Mouse (Mus musculus): ENCODE results near the gene Pced1a. TPM values are rescaled to one million over a fixed set of nuclear protein-coding genes. Genes with fewer than 3 reads are reported as not detected.

Pced1a gene
- polyA plus RNA-seq, 1 experiment from 2014 or later, result 12.3 TPM

DNA sequence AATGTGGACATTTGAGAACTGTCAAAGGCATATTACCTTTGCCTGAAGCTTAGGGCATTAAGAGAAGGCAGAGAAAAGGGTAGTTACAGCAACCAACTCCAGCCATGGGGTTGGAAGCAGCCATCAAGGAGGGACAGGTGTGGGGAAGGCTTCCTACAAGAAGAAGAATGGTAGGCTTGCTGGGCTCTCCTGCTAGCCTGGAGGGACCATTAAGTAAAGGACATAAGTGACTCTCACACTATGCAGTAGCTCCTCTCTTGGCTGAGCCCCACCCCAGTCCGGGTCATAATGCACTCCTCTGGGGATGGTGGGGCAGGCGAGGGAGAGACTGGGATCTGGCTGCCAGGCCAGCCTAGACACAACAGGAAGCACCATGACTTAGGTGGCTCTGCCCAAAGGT lies 18.3 kb downstream of the Pced1a start, which contains the start of gene Tmem239:
TSS of gene Tmem239 (plus strand) at position 301 of the 400 bp plus-strand sequence.
- Histone ChIP-seq H3K36me3 (ENCODE audit: control insufficient read depth, insufficient read depth, low read length) (no peaks in the 10 kb centered on the region), H3K4me3 (ENCODE audit: low read depth, low read length) (no peak within 1 kb of the TSS), H3K27me3 (replicated peaks; ENCODE audit: control insufficient read depth, insufficient read depth, low read length) (no peaks in the 10 kb centered on the region), H3K9me3 (ENCODE audit: control insufficient read depth, low read length) (no peaks in the 10 kb centered on the region), H3K4me1 (ENCODE audit: control insufficient read depth, insufficient read depth, low read length) (peaks cover 12% of the 10 kb centered on the region), H3K9ac (ENCODE audit: low read depth, low read length) (no peak within 1 kb of the TSS), H3K27ac (replicated peaks; ENCODE audit: low read depth, low read length) (no peak within 1 kb of the TSS), H3K4me2 (ENCODE audit: low read depth, low read length) (no peak within 1 kb of the TSS)
- 64% methylated on average over 1 of the region's 2 CpGs for WGBS
- ATAC-seq (ENCODE audit: low read depth) (no peak), DNase-seq (ENCODE audit: low spot score) (no peak)

DNA sequence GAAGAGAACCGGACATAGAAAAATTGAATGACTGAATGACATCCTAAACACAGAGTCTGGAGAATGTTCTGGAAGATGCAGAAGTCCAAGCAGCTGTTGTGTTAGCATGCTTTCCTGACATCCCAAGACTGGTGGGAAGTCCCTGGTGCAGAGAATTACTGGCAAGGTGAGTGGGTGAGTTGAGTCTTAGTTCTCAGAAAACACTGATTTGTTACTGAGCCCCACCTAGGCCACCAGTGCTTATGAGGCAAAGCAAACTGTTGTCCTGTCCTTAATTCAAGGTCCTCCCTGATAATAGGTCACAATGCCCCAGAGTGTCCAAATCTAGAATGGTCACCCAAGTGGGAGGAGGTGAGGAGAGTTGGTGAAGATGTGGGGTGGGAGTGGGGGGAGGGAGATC lies 19.6 kb downstream of the Pced1a start, which contains the start of the genes Gm28372 and 1700020A23Rik:
TSS of gene Gm28372 (plus strand) at position 301 of the 400 bp plus-strand sequence.
TSS of gene 1700020A23Rik (plus strand) at position 321 of the 400 bp plus-strand sequence.
- ATAC-seq (ENCODE audit: low read depth) (no peak), DNase-seq (ENCODE audit: low spot score) (no peak)
- Histone ChIP-seq H3K27me3 (replicated peaks; ENCODE audit: control insufficient read depth, insufficient read depth, low read length) (no peaks in the 10 kb centered on the region), H3K36me3 (ENCODE audit: control insufficient read depth, insufficient read depth, low read length) (no peaks in the 10 kb centered on the region), H3K4me1 (ENCODE audit: control insufficient read depth, insufficient read depth, low read length) (peaks cover 12% of the 10 kb centered on the region), H3K4me3 (ENCODE audit: low read depth, low read length) (no peak within 1 kb of the TSS), H3K9me3 (ENCODE audit: control insufficient read depth, low read length) (no peaks in the 10 kb centered on the region), H3K27ac (replicated peaks; ENCODE audit: low read depth, low read length) (no peak within 1 kb of the TSS), H3K9ac (ENCODE audit: low read depth, low read length) (no peak within 1 kb of the TSS), H3K4me2 (ENCODE audit: low read depth, low read length) (no peak within 1 kb of the TSS)
- 79% methylated on average over 1 of the region's 1 CpGs for WGBS

DNA sequence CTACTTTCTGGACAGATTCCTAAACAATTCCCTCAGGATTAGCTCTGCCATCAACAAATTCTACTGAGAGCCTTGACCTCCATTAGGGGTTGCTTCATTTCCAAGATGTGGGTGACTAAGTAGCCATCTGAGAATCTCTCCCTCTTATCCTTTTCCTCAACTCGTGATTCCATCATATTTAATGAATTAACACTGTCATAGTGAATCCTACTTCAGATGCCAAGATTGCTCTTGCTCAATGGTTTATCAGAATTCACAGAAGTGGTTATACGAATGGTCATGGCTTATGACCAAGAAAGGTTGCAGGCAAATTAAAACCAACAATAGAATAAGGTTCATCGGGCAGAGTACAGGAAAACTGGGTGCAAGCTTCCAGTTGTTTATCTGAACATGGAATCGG lies 22.6 kb downstream of the Pced1a start:
- H3K4me2 ChIP-seq (ENCODE audit: low read depth, low read length), result no peak overlapping the region
- no peak overlapping the region for H3K27ac ChIP-seq (replicated peaks; ENCODE audit: low read depth, low read length)
- H3K36me3 ChIP-seq (ENCODE audit: control insufficient read depth, insufficient read depth, low read length), result no peaks in the 10 kb centered on the region
- H3K4me3 ChIP-seq (ENCODE audit: low read depth, low read length), result no peak overlapping the region
- ATAC-seq (ENCODE audit: low read depth) (no peak), DNase-seq (ENCODE audit: low spot score) (no peak)
- H3K4me1 ChIP-seq (ENCODE audit: control insufficient read depth, insufficient read depth, low read length), result peaks cover 6% of the 10 kb centered on the region
- no peaks in the 10 kb centered on the region for H3K27me3 ChIP-seq (replicated peaks; ENCODE audit: control insufficient read depth, insufficient read depth, low read length)
- no peaks in the 10 kb centered on the region for H3K9me3 ChIP-seq (ENCODE audit: control insufficient read depth, low read length)
- no peak overlapping the region for H3K9ac ChIP-seq (ENCODE audit: low read depth, low read length)
- WGBS, result 81% methylated on average over 4 of the region's 4 CpGs

DNA sequence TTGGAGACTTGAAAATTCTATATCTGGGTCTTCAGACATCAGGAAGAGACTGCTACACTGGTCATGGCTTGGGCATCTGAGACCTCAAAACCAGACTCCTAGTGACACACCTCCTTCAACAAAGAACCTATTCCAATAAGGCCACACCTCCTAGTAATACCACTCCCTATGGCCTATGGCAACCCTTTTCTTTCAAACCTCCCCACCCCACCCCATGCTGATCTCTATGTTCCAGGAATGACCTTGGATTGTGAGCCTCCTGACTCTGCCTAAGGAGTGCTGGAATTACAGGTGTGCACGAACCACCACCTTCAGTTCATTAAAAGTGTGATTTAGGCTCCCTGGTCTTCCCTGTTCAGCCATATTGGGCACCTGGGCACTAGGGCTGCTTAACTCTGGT lies 24.5 kb downstream of the Pced1a start:
- ATAC-seq (ENCODE audit: low read depth) (no peak), DNase-seq (ENCODE audit: low spot score) (no peak)
- Histone ChIP-seq H3K27me3 (replicated peaks; ENCODE audit: control insufficient read depth, insufficient read depth, low read length) (no peaks in the 10 kb centered on the region), H3K27ac (replicated peaks; ENCODE audit: low read depth, low read length) (no peak overlapping the region), H3K4me1 (ENCODE audit: control insufficient read depth, insufficient read depth, low read length) (peaks cover 6% of the 10 kb centered on the region), H3K4me3 (ENCODE audit: low read depth, low read length) (no peak overlapping the region), H3K9me3 (ENCODE audit: control insufficient read depth, low read length) (no peaks in the 10 kb centered on the region), H3K36me3 (ENCODE audit: control insufficient read depth, insufficient read depth, low read length) (0 out of 2 replicates have a peak, but pooled peaks cover 6% of the 10 kb centered on the region), H3K9ac (ENCODE audit: low read depth, low read length) (no peak overlapping the region), H3K4me2 (ENCODE audit: low read depth, low read length) (no peak overlapping the region)
- 82% methylated on average over 1 of the region's 1 CpGs for WGBS

GRCm38 (mm10) chr2:130398091-130398490 lies 26.4 kb downstream of the Pced1a start:
- H3K9me3 ChIP-seq (ENCODE audit: control insufficient read depth, low read length), result no peaks in the 10 kb centered on the region
- peaks cover 24% of the 10 kb centered on the region for H3K36me3 ChIP-seq (ENCODE audit: control insufficient read depth, insufficient read depth, low read length)
- peak overlapping the region; percentile 58 for H3K4me3 ChIP-seq (ENCODE audit: low read depth, low read length)
- peaks cover 6% of the 10 kb centered on the region for H3K4me1 ChIP-seq (ENCODE audit: control insufficient read depth, insufficient read depth, low read length)
- peak overlapping the region; percentile 78 for H3K9ac ChIP-seq (ENCODE audit: low read depth, low read length)
- H3K4me2 ChIP-seq (ENCODE audit: low read depth, low read length), result peak overlapping the region; percentile 82
- peak overlapping the region; percentile 76 for H3K27ac ChIP-seq (replicated peaks; ENCODE audit: low read depth, low read length)
- no peaks in the 10 kb centered on the region for H3K27me3 ChIP-seq (replicated peaks; ENCODE audit: control insufficient read depth, insufficient read depth, low read length)
- ATAC-seq (ENCODE audit: low read depth) (no peak), DNase-seq (ENCODE audit: low spot score) (peak; percentile 34)
- 18% methylated on average over 11 of the region's 14 CpGs for WGBS

DNA sequence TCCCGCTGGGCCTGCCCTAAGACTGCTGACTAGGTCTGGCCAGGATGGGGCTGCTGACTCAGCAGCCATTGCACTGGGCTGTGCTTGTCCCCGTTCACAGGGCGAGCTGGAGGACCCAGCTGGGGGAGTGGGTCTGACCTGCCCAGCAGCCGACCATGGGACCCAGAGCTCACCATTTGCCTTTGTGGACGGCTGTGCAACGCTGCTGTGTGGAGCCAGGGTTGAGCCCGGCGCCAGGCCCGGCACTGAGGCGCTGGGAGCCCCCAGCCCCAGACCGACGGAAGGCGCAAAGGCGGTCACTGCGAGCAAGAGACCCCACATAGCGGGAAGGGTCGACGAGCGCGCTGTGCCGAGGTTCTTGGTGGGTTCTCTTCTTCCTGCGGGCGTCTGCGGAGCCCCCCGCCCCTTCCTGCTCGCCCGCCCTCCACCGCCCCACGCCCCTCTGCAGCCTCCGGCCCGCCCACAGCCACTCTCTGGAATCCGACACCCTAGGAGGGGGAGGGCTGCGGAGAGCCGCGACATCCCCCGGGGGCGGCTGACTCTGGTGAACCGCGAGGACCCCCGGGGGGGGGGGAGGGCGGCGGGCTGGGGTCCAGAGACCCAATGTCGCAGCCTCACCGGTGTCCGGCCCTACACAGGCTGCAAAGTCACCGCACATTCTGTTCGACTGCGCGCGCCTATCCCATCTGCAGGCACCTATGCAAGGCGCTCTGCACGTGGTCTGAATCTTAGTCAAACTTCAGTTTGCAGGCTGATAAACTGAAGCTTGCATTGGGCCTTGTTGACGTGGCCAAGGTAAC lies 27.1 kb downstream of the Pced1a start, which contains the start of gene Cpxm1:
TSS of gene Cpxm1 (minus strand) at position 389 of the 800 bp plus-strand sequence.
- DNase-seq (ENCODE audit: low spot score), result peak; percentile 82
- Histone ChIP-seq H3K9me3 (ENCODE audit: control insufficient read depth, low read length) (no peaks in the 10 kb centered on the region), H3K4me3 (ENCODE audit: low read depth, low read length) (peak within 1 kb of the TSS; percentile 58), H3K36me3 (ENCODE audit: control insufficient read depth, insufficient read depth, low read length) (peaks cover 30% of the 10 kb centered on the region), H3K4me1 (ENCODE audit: control insufficient read depth, insufficient read depth, low read length) (peaks cover 6% of the 10 kb centered on the region), H3K27me3 (replicated peaks; ENCODE audit: control insufficient read depth, insufficient read depth, low read length) (no peaks in the 10 kb centered on the region), H3K9ac (ENCODE audit: low read depth, low read length) (peak within 1 kb of the TSS; percentile 78), H3K27ac (replicated peaks; ENCODE audit: low read depth, low read length) (peak within 1 kb of the TSS; percentile 76), H3K4me2 (ENCODE audit: low read depth, low read length) (peak within 1 kb of the TSS; percentile 82)
- under 1% methylated on average over 32 of the region's 53 CpGs for WGBS
- peak; percentile 90 for ATAC-seq (ENCODE audit: low read depth)

DNA sequence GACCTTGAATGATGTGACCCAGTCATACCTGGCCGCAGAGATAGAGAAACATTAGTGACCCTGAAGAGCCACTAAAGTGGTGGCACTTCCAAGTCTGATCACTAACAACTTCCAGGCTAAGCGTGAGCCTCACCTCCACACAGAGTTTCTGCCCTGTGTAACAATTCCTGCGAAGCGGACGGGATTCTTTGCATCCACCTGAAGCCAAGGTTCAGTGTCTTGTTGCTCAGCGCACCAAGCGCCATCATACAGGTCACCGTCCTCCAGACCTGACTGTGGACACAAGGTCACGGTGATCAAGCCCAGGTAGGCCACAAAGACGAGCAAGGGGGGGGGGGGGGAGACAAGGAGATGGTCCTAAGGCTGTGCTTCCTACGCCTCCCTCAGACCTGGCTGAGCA lies 28.8 kb downstream of the Pced1a start:
- Histone ChIP-seq H3K27me3 (replicated peaks; ENCODE audit: control insufficient read depth, insufficient read depth, low read length) (no peaks in the 10 kb centered on the region), H3K9ac (ENCODE audit: low read depth, low read length) (no peak overlapping the region; the same call in 1 of the 2 replicates), H3K27ac (replicated peaks; ENCODE audit: low read depth, low read length) (no peak overlapping the region), H3K4me1 (ENCODE audit: control insufficient read depth, insufficient read depth, low read length) (peaks cover 6% of the 10 kb centered on the region), H3K9me3 (ENCODE audit: control insufficient read depth, low read length) (no peaks in the 10 kb centered on the region), H3K36me3 (ENCODE audit: control insufficient read depth, insufficient read depth, low read length) (peaks cover 37% of the 10 kb centered on the region), H3K4me3 (ENCODE audit: low read depth, low read length) (no peak overlapping the region), H3K4me2 (ENCODE audit: low read depth, low read length) (no peak overlapping the region)
- DNase-seq (ENCODE audit: low spot score) (no peak), ATAC-seq (ENCODE audit: low read depth) (no peak)
- 93% methylated on average over 11 of the region's 11 CpGs for WGBS

DNA sequence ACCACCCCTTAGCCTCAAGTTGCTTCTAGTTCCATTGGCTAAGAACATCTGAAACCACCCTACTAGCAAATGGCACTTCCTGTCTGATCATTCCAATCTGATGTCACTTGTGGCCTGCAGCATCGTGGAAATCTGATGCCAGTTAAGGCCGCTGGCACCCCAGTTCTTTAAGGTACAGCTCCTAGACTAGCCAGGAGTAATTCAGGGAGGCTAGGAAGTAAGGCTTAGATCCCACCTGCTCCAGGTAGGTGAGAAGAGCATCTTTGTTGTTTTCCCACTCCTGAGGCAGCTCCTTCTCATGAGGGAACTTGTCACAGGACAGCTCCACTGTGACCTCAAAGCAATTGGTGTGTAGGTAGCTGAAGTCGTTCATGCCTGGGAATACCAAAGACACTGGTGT lies 31.7 kb downstream of the Pced1a start:
- no peak for DNase-seq (ENCODE audit: low spot score)
- H3K4me2 ChIP-seq (ENCODE audit: low read depth, low read length), result no peak overlapping the region
- peaks cover 43% of the 10 kb centered on the region for H3K36me3 ChIP-seq (ENCODE audit: control insufficient read depth, insufficient read depth, low read length)
- no peaks in the 10 kb centered on the region for H3K9me3 ChIP-seq (ENCODE audit: control insufficient read depth, low read length)
- WGBS, result 80% methylated on average over 3 of the region's 3 CpGs
- no peak overlapping the region for H3K27ac ChIP-seq (replicated peaks; ENCODE audit: low read depth, low read length)
- peaks cover 1% of the 10 kb centered on the region for H3K4me1 ChIP-seq (ENCODE audit: control insufficient read depth, insufficient read depth, low read length)
- no peak overlapping the region for H3K9ac ChIP-seq (ENCODE audit: low read depth, low read length)
- H3K4me3 ChIP-seq (ENCODE audit: low read depth, low read length), result no peak overlapping the region
- H3K27me3 ChIP-seq (replicated peaks; ENCODE audit: control insufficient read depth, insufficient read depth, low read length), result no peaks in the 10 kb centered on the region
- no peak for ATAC-seq (ENCODE audit: low read depth)
